Mouse (Mus musculus): ENCODE results near the gene Atp8b3. TPM values are rescaled to one million over a fixed set of nuclear protein-coding genes. Genes with fewer than 3 reads are reported as not detected.

Gene Atp8b3
- polyA plus RNA-seq, 1 experiment from 2014 or later = 1.4 TPM

DNA sequence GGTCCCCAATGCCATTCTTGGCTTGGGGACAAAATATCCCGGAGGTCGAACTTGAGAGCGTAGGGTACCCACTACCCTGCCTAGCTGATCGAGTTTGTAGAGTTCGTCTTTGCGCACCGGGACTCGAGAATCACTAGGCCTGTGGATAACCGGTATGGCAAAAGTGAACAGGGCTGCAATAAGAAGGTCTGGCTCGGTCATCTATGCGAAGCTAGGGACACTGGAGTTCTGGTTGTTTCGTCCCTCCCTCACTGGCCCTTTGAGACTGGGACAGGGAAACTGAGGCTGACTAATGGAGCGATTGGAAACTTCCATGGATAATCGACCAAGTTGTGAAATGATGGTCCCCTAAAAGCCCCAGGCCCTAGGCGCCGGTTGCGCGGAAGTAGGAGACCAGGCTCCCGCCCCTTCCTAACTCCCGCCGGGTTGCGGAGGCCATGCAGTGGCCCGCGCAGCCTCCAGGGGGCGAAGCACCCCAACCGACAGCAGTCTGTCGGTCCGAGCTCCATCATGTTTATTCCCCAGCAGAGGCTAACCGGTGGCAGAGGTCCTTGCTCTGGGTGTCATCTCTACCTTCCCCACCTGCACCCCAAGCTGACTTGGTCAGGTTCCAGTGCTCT, 39.3 kb upstream of the Atp8b3 start:
- ATAC-seq = peak; percentile 12; the same call in 1 of the 2 replicates
- Histone ChIP-seq H3K4me3 (ENCODE audit: low read depth, low read length) (peak overlapping the region; percentile 83), H3K27ac (ENCODE audit: low read length) (peak overlapping the region; percentile 86), H3K9me3 (replicated peaks; ENCODE audit: control insufficient read depth, low read length, poor library complexity, severe bottlenecking) (no peaks in the 10 kb centered on the region), H3K4me2 (ENCODE audit: low read length) (peak overlapping the region; percentile 88), H3K9ac (ENCODE audit: low read depth, low read length) (peak overlapping the region; percentile 87), H3K36me3 (ENCODE audit: control insufficient read depth, insufficient read depth, low read length) (no peaks in the 10 kb centered on the region), H3K4me1 (ENCODE audit: control insufficient read depth, insufficient read depth, low read length) (peaks cover 22% of the 10 kb centered on the region), H3K27me3 (ENCODE audit: control insufficient read depth, insufficient read depth, low read depth, low read length) (no peaks in the 10 kb centered on the region)
- WGBS = under 1% methylated on average over 29 of the region's 29 CpGs

DNA sequence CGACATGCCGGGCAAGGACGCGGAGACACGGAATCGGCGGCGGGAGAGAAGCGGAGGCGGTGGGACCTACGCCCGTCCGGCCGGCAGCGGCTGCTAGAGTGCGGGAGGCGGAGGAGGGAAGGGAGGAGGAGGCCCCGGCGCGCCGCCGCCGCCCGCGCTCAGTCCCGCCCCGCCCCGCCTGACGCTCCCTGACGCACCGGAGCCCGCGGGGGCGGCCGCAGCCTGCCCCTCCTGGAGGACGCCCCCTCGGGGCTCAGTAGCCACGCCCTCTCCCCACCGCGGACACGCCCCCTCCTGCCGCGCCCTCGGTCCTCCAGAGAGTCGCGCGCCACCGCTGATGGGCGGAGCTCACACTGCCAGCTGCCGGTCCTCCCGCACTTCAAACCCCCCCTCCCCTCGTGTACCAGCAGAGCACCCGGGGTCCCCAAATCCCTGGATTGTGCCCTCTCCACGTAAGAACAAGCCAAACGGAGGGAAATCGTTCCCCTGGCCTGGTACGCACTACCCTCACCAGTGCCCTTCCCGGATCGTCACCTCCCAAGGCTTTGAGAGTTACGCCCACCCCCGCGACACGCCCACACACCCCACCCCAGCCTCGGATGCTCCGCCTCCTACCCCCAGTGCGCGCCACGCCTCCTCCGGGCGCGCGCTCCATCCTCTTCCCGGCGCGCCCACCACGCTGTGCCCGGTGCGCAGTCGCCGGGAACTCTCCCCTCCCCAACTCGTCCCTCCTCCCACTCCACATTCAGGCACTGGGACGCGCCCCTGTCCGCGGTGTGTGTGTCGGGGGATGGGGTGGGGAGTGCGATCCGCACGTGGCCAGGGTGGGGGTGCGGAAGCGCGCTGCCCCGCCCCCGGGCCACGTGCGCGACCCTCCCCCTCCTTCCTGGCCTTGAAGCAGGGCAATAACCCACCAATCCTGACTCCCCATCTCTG, 38.5 kb upstream of the Atp8b3 start, which contains the start of gene Klf16:
Klf16 (minus strand) TSS at position 127 of the 936 bp plus-strand sequence.
- no peaks in the 10 kb centered on the region for H3K27me3 ChIP-seq (ENCODE audit: control insufficient read depth, insufficient read depth, low read depth, low read length)
- H3K4me3 ChIP-seq (ENCODE audit: low read depth, low read length) = peak within 1 kb of the TSS; percentile 83
- H3K9me3 ChIP-seq (replicated peaks; ENCODE audit: control insufficient read depth, low read length, poor library complexity, severe bottlenecking) = no peaks in the 10 kb centered on the region
- peak within 1 kb of the TSS; percentile 88 for H3K4me2 ChIP-seq (ENCODE audit: low read length)
- H3K36me3 ChIP-seq (ENCODE audit: control insufficient read depth, insufficient read depth, low read length) = no peaks in the 10 kb centered on the region
- peaks cover 22% of the 10 kb centered on the region for H3K4me1 ChIP-seq (ENCODE audit: control insufficient read depth, insufficient read depth, low read length)
- peak within 1 kb of the TSS; percentile 87 for H3K9ac ChIP-seq (ENCODE audit: low read depth, low read length)
- H3K27ac ChIP-seq (ENCODE audit: low read length) = peak within 1 kb of the TSS; percentile 86
- peak; percentile 71 for ATAC-seq
- 0% methylated on average over 45 of the region's 97 CpGs for WGBS

DNA sequence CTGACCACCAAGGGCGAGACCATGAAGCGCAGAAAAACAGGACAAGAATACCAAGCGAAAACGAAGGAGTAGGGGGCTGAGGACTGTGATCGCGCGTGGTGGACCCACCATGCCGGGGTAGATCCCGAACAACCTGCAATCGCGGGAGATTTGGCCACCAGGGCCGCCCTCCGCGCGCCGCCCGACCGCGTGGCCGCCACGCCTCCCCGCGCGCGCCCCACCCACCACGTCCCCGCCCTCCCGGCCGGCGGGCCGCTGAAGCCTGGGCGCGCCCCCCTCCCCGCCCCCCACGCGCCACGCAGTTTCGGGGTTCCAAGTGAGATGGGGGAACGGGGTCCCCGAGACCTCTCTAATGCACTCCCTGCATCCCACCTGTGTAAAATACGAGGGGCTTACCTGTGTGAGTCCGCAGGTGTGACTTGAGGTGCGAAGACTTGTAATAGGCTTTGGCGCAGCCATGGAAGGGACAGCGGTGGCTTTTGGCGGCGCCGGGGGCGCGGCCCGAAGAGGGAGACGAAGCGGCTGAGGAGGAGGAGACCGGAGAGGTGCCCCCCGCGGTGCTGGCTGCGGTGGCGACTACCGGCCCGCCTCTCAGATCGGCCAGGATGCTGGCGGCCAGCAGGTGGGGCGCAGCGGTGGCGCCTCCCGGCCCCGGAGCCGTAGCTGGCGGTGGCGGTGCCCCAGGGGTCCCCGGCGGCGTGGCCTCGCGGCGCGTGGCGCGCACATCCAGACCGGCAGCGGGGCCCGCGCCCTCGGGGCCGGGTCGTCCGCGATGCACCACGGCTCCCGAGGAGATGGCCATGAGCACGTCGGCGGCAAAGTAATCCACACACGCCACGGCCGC, 37.6 kb upstream of the Atp8b3 start:
- peak overlapping the region; percentile 86 for H3K27ac ChIP-seq (ENCODE audit: low read length)
- ATAC-seq = peak; percentile 1; the same call in 1 of the 2 replicates
- H3K4me1 ChIP-seq (ENCODE audit: control insufficient read depth, insufficient read depth, low read length) = peaks cover 23% of the 10 kb centered on the region
- H3K27me3 ChIP-seq (ENCODE audit: control insufficient read depth, insufficient read depth, low read depth, low read length) = no peaks in the 10 kb centered on the region
- under 1% methylated on average over 79 of the region's 96 CpGs for WGBS
- peak overlapping the region; percentile 87 for H3K9ac ChIP-seq (ENCODE audit: low read depth, low read length)
- no peaks in the 10 kb centered on the region for H3K9me3 ChIP-seq (replicated peaks; ENCODE audit: control insufficient read depth, low read length, poor library complexity, severe bottlenecking)
- no peaks in the 10 kb centered on the region for H3K36me3 ChIP-seq (ENCODE audit: control insufficient read depth, insufficient read depth, low read length)
- H3K4me3 ChIP-seq (ENCODE audit: low read depth, low read length) = peak overlapping the region; percentile 83
- H3K4me2 ChIP-seq (ENCODE audit: low read length) = peak overlapping the region; percentile 88

DNA sequence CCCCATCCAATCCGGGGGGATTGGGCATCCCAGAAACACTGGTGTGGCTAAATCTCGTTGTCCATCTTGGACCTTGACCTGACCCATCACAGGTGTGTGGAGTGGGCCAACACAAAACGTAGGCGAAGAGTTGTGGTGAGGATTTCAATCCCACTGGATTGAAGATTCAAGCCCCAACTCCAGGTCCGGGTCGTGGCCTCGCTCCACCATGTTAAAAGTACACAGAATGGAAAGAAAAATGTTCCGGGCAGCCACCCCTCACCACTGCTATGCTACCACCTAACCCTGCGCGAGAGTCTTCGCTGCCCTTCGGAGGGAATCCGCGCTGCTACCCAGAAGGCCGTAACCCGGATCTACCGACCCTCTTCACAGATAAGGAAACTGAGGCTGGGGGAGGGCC, 37.0 kb upstream of the Atp8b3 start:
- H3K4me3 ChIP-seq (ENCODE audit: low read depth, low read length) = peak overlapping the region; percentile 83
- peaks cover 29% of the 10 kb centered on the region for H3K4me1 ChIP-seq (ENCODE audit: control insufficient read depth, insufficient read depth, low read length)
- H3K36me3 ChIP-seq (ENCODE audit: control insufficient read depth, insufficient read depth, low read length) = no peaks in the 10 kb centered on the region
- no peak overlapping the region for H3K27ac ChIP-seq (ENCODE audit: low read length)
- no peak for ATAC-seq
- H3K4me2 ChIP-seq (ENCODE audit: low read length) = peak overlapping the region; percentile 88
- H3K9me3 ChIP-seq (replicated peaks; ENCODE audit: control insufficient read depth, low read length, poor library complexity, severe bottlenecking) = no peaks in the 10 kb centered on the region
- H3K9ac ChIP-seq (ENCODE audit: low read depth, low read length) = peak overlapping the region; percentile 87
- H3K27me3 ChIP-seq (ENCODE audit: control insufficient read depth, insufficient read depth, low read depth, low read length) = no peaks in the 10 kb centered on the region
- 20% methylated on average over 17 of the region's 17 CpGs for WGBS

DNA sequence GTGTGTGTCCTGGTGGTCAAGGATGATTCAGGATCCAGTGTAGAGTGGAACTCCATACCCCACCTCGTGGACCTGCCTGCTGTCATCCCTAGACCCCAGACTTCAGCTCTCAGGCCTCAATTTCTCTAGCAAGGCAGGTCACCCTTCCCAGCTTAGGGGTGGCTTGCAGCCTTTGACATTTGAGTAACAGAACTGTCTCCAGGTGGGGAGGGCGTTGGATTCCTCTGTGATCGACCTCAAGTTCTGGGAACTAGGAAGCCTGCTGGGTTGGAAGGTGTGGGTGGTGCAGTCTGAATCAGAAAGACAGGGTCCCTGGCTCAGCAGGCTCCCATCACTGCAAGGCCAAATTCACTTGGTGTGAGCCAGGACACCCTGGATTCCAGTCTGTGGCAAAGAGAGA, 36.0 kb upstream of the Atp8b3 start:
- Histone ChIP-seq H3K4me1 (ENCODE audit: control insufficient read depth, insufficient read depth, low read length) (peaks cover 32% of the 10 kb centered on the region), H3K27ac (ENCODE audit: low read length) (no peak overlapping the region), H3K9me3 (replicated peaks; ENCODE audit: control insufficient read depth, low read length, poor library complexity, severe bottlenecking) (no peaks in the 10 kb centered on the region), H3K9ac (ENCODE audit: low read depth, low read length) (no peak overlapping the region), H3K4me3 (ENCODE audit: low read depth, low read length) (no peak overlapping the region), H3K27me3 (ENCODE audit: control insufficient read depth, insufficient read depth, low read depth, low read length) (no peaks in the 10 kb centered on the region), H3K36me3 (ENCODE audit: control insufficient read depth, insufficient read depth, low read length) (no peaks in the 10 kb centered on the region), H3K4me2 (ENCODE audit: low read length) (peak overlapping the region; percentile 88; the same call in 1 of the 2 replicates)
- WGBS = 70% methylated on average over 3 of the region's 3 CpGs
- ATAC-seq = no peak

DNA sequence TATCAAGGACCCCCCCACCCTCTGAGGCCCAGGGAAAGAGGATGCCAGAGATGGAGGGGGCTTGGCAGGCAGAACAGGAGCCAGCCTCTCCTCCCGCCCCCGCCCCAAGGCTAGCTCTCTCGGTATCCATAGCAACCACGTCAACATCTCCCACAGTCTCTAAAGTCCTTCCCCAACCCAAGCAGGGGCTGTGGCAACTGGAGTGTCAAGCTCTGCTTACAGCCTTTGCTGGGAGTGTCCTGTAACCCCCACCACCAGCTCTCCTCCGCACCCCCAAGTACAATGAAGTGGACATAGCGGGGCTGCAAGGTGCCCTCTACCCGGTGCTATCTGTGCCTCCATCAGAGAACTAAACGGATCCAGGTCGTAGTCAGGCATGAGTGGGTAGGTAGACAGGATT, 35.0 kb upstream of the Atp8b3 start:
- no peaks in the 10 kb centered on the region for H3K27me3 ChIP-seq (ENCODE audit: control insufficient read depth, insufficient read depth, low read depth, low read length)
- 58% methylated on average over 9 of the region's 9 CpGs for WGBS
- H3K4me1 ChIP-seq (ENCODE audit: control insufficient read depth, insufficient read depth, low read length) = peaks cover 32% of the 10 kb centered on the region
- ATAC-seq = no peak
- no peaks in the 10 kb centered on the region for H3K9me3 ChIP-seq (replicated peaks; ENCODE audit: control insufficient read depth, low read length, poor library complexity, severe bottlenecking)
- H3K36me3 ChIP-seq (ENCODE audit: control insufficient read depth, insufficient read depth, low read length) = no peaks in the 10 kb centered on the region
- no peak overlapping the region for H3K4me3 ChIP-seq (ENCODE audit: low read depth, low read length)
- H3K4me2 ChIP-seq (ENCODE audit: low read length) = peak overlapping the region; percentile 17; the same call in 1 of the 2 replicates
- no peak overlapping the region for H3K9ac ChIP-seq (ENCODE audit: low read depth, low read length)
- no peak overlapping the region for H3K27ac ChIP-seq (ENCODE audit: low read length)

DNA sequence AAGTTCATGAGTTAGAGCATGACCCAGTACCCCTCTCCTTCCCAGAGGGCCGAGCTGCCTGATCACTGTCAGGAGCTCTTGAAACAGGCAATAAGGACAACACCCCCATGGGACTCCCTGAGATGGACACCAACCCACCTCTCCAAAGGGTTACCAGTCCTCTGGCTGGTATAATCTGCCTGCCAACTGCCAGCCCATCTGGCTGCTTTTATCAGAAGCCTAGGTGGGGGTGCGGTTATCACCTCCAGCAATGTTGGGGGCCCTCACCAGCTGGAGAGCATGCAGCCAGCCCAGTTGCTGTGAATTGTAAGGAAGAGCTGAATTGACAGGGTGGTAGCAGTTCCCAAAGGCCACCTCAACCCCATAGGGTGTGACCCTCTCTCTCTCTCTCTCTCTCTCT, 33.6 kb upstream of the Atp8b3 start:
- H3K27ac ChIP-seq (ENCODE audit: low read length) = no peak overlapping the region
- no peak overlapping the region for H3K4me3 ChIP-seq (ENCODE audit: low read depth, low read length)
- no peak for ATAC-seq
- no peaks in the 10 kb centered on the region for H3K9me3 ChIP-seq (replicated peaks; ENCODE audit: control insufficient read depth, low read length, poor library complexity, severe bottlenecking)
- H3K4me1 ChIP-seq (ENCODE audit: control insufficient read depth, insufficient read depth, low read length) = peaks cover 32% of the 10 kb centered on the region
- H3K4me2 ChIP-seq (ENCODE audit: low read length) = no peak overlapping the region
- WGBS = 92% methylated on average over 2 of the region's 2 CpGs
- no peaks in the 10 kb centered on the region for H3K27me3 ChIP-seq (ENCODE audit: control insufficient read depth, insufficient read depth, low read depth, low read length)
- H3K36me3 ChIP-seq (ENCODE audit: control insufficient read depth, insufficient read depth, low read length) = peaks cover 6% of the 10 kb centered on the region; the same call in 1 of the 2 replicates
- no peak overlapping the region for H3K9ac ChIP-seq (ENCODE audit: low read depth, low read length)

DNA sequence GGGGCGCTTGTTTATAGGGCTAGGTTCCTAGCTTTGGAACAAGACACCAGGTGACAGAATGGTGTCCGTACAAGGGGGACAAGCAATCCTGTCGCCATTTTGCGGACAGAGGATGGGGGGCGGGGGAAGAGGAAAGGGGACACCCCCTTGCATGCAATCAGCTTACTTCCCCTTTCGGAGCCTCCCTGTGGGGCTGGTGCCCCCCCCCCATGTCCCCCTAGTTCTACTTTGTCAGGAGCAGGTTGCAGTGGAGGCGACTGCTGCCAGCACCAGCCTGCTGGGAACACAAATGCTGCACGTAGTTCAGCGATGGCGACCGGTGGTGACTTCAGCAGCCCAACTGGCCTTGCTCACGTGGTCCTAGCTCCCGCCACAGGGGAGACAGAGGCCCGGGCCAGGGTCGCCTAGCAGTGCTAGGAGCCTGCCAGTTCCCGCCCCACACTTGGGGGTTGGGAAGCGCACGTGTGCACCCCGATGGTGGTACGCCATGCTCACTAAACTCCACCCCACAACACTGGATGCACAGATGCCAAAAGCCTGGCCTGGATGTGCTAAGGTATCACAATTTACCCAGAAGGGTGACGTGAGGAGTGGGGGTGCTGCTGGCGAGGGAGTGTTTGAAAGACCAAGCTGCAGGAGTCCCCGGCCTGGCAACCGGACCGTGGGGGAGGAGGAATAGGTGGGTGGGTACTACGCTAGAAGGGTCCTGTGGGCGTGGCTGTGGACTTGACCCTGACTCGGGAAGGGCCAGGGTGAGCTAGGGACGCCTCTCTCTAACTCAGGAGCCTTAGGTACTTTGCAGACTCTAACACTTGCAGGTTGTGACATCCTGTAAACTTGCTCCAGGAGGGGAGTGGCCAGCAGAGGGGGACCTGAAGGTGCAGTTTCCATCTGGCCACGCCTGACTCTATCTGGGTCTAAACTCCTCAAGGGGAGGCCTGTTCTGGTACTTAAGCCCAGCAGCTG, 32.2 kb upstream of the Atp8b3 start:
- Histone ChIP-seq H3K4me1 (ENCODE audit: control insufficient read depth, insufficient read depth, low read length) (peaks cover 42% of the 10 kb centered on the region), H3K9me3 (replicated peaks; ENCODE audit: control insufficient read depth, low read length, poor library complexity, severe bottlenecking) (no peaks in the 10 kb centered on the region), H3K9ac (ENCODE audit: low read depth, low read length) (peak overlapping the region; percentile 53; the same call in 1 of the 2 replicates), H3K4me2 (ENCODE audit: low read length) (peak overlapping the region; percentile 36), H3K36me3 (ENCODE audit: control insufficient read depth, insufficient read depth, low read length) (peaks cover 6% of the 10 kb centered on the region; the same call in 1 of the 2 replicates), H3K4me3 (ENCODE audit: low read depth, low read length) (no peak overlapping the region; the same call in 1 of the 2 replicates), H3K27ac (ENCODE audit: low read length) (no peak overlapping the region), H3K27me3 (ENCODE audit: control insufficient read depth, insufficient read depth, low read depth, low read length) (no peaks in the 10 kb centered on the region)
- no peak for ATAC-seq
- 17% methylated on average over 30 of the region's 30 CpGs for WGBS
